Mouse (Mus musculus) forebrain, embryonic 15.5 days (tissue): ENCODE results near the gene Tgif1. TPM values are rescaled to one million over a fixed set of nuclear protein-coding genes. Genes with fewer than 3 reads are reported as not detected.
"Not testable (repeated sequence)": the region's sequence is repeated elsewhere in the genome, so short reads cannot be mapped to it uniquely, and the experiment has no call there.

Experiments
- ATAC-seq: fragments of 200-750 bp; cut with Nextera tagmentation; replicated peaks from 2 replicates; pipeline ENCODE4 v1.8.0; 2017; ENCODE audit warnings: mild to moderate bottlenecking, moderate TSS enrichment, moderate library complexity
- H3K27ac ChIP-seq: fragments of 300-500 bp; sonication (generic); replicated peaks from 2 replicates; pipeline ENCODE4 v1.5.1; 2015; ENCODE audit warnings: mild to moderate bottlenecking, inconsistent platforms
- H3K27me3 ChIP-seq: fragments of 300-500 bp; sonication (generic); 2 replicates; pipeline ENCODE4 v1.6.1; 2015; ENCODE audit warnings: inconsistent platforms
- H3K36me3 ChIP-seq: fragments of 300-500 bp; sonication (generic); 2 replicates; pipeline ENCODE4 v1.6.1; 2015; ENCODE audit warnings: mild to moderate bottlenecking, inconsistent platforms
- H3K4me1 ChIP-seq: fragments of 300-500 bp; sonication (generic); 2 replicates; pipeline ENCODE4 v1.6.1; 2015; ENCODE audit warnings: inconsistent platforms
- H3K4me2 ChIP-seq: fragments of 300-500 bp; sonication (generic); replicated peaks from 2 replicates; pipeline ENCODE4 v1.6.1; 2015; ENCODE audit warnings: mild to moderate bottlenecking, inconsistent platforms
- H3K4me3 ChIP-seq: fragments of 300-500 bp; sonication (generic); 2 replicates; pipeline ENCODE4 v1.5.1; 2015; ENCODE audit warnings: mild to moderate bottlenecking, inconsistent platforms
- H3K9ac ChIP-seq: fragments of 300-500 bp; sonication (generic); replicated peaks from 2 replicates; pipeline ENCODE4 v1.6.1; 2015; ENCODE audit warnings: mild to moderate bottlenecking, inconsistent platforms
- H3K9me3 ChIP-seq: fragments of 300-500 bp; sonication (generic); 2 replicates; pipeline ENCODE4 v1.6.1; 2016; ENCODE audit warnings: inconsistent platforms
- WGBS: fragments of 180-500 bp; shearing (Covaris S2); methylation state at CpG from one replicate; pipeline ENCODE4 v1.1.7; 2015; ENCODE audit warnings: mixed read lengths; 5-methylcytosine and 5-hydroxymethylcytosine counted together
- polyA plus RNA-seq: library from polyadenylated mRNA; unstranded; fragments of >200 nt; fragmentation: Nextera tagmentation; extraction: Ambion mirVana; gene quantifications from 2 replicates; pipeline ENCODE4 v1.2.1, GENCODE M21; 2015

The Tgif1 gene
- polyA plus RNA-seq, 1 experiment from 2014 or later: 12.4 TPM

DNA sequence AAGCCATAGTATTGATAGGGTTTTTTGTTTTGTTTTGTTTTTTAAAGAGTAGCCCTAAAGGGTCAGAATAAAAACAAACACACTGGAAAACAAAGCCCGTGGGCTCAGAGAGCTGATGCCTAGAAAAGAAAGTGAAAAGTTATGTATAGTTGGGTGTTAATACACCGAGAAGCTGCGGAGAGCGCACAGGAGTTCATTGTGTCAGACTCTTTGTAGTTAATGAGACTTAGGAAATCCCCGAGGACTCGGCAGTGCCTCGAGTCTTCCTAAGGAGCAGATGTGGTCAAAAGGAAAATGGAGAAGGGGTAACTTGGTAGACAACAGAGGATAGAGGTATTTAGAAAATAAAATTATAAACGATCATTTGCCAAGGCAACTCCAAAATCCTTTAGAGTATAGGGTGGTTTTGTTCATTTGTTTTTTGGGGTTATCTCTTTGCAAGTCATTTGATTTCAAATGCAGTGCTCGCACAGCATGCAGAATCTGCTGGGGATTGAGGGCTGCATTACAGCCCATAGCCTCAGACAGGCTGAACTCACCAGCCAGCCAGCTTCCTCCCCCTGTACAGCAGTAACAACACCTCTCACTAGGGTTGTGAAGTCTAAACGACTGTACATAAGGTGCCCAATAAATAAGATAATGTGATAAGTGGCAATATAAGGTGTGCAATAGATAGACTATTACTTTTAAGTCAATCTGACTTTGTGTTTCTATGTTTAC is 18.1 kb downstream of the Tgif1 start:
- WGBS: 2% methylated on average over 10 of the region's 10 CpGs
- Histone ChIP-seq H3K36me3 (no peaks in the 10 kb centered on the region), H3K4me3 (peak overlapping the region; percentile 47), H3K4me2 (peak overlapping the region; percentile 74), H3K9me3 (no peaks in the 10 kb centered on the region), H3K27me3 (peaks cover 4% of the 10 kb centered on the region; the same call in 1 of the 2 replicates), H3K27ac (no peak overlapping the region), H3K9ac (peak overlapping the region; percentile 34), H3K4me1 (peaks cover 10% of the 10 kb centered on the region)
- ATAC-seq: 0 out of 2 replicates have a peak, but pooled peaks have one; percentile 3

DNA sequence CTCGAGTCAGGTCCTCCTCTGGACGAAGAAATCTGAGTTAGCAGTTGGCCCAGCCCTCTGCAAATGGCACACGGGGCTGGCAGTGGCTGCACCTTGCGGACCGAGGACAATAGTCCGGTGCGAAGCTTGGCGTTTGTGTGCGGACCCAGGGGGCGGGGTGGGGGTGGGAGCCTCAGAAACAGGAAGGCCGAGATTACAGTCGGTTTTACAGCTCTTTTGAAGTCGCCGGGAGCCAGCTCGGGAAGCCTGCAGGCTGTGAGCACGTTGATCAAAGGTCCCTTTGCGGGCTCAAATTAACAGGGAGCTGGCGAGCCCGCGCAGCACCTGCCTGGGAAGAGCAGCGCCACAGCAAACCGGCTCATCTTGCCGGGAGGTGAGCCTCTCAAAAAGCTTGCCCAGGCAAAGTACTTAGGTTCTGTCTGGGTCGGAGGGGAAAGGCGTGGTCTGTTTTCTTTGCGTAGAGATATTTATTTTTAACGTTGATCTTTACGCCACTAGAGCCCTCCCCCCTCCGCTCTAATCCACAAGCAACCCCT is 18.8 kb downstream of the Tgif1 start:
- Histone ChIP-seq H3K9ac (peak overlapping the region; percentile 34), H3K4me1 (peaks cover 10% of the 10 kb centered on the region), H3K4me2 (peak overlapping the region; percentile 74), H3K9me3 (no peaks in the 10 kb centered on the region), H3K36me3 (no peaks in the 10 kb centered on the region), H3K27ac (no peak overlapping the region), H3K27me3 (peaks cover 4% of the 10 kb centered on the region; the same call in 1 of the 2 replicates), H3K4me3 (peak overlapping the region; percentile 47)
- under 1% methylated on average over 29 of the region's 29 CpGs for WGBS
- ATAC-seq: peak; percentile 59

DNA sequence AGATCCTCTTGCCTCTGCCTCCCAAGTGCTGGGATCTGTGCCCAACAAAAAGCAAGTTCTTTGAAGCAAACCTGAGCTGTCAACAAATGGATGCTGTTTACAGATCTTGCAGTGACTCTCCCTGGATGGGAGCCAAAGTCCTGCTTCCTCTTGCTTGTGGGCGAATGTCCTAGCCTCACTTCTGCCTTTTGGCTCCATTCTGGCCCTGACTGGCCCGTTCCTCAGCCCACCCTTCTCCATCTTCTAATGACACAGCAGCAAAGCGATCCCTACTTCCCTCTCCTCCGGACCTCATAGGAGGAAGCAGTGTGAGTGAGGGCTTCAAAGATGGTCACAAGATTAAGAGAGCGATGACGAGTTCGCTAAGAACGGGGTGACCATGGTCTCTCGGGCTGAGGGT is 20.8 kb downstream of the Tgif1 start:
- peaks cover 10% of the 10 kb centered on the region for H3K4me1 ChIP-seq
- 95% methylated on average over 9 of the region's 9 CpGs for WGBS
- no peaks in the 10 kb centered on the region for H3K36me3 ChIP-seq
- peaks cover 4% of the 10 kb centered on the region; the same call in 1 of the 2 replicates for H3K27me3 ChIP-seq
- H3K9me3 ChIP-seq: no peaks in the 10 kb centered on the region
- no peak overlapping the region for H3K4me2 ChIP-seq
- H3K27ac ChIP-seq: no peak overlapping the region
- no peak overlapping the region for H3K9ac ChIP-seq
- ATAC-seq: no peak
- no peak overlapping the region for H3K4me3 ChIP-seq

GRCm38 (mm10) chr17:70831591-70831990 is 21.8 kb downstream of the Tgif1 start:
- H3K27ac ChIP-seq: no peak overlapping the region
- no peak overlapping the region for H3K4me2 ChIP-seq
- H3K9ac ChIP-seq: no peak overlapping the region
- H3K4me1 ChIP-seq: peaks cover 10% of the 10 kb centered on the region
- 0 out of 2 replicates have a peak, but pooled peaks cover under 1% of the 10 kb centered on the region for H3K27me3 ChIP-seq
- no peaks in the 10 kb centered on the region for H3K36me3 ChIP-seq
- no peaks in the 10 kb centered on the region for H3K9me3 ChIP-seq
- 91% methylated on average over 4 of the region's 4 CpGs for WGBS
- H3K4me3 ChIP-seq: no peak overlapping the region
- ATAC-seq: no peak

GRCm38 (mm10) chr17:70829943-70830715 is 23.2 kb downstream of the Tgif1 start:
- H3K27me3 ChIP-seq: no peaks in the 10 kb centered on the region
- H3K27ac ChIP-seq: no peak overlapping the region
- peaks cover 6% of the 10 kb centered on the region for H3K4me1 ChIP-seq
- WGBS: 86% methylated on average over 23 of the region's 23 CpGs
- ATAC-seq: no peak
- no peaks in the 10 kb centered on the region for H3K36me3 ChIP-seq
- H3K4me2 ChIP-seq: no peak overlapping the region
- H3K9ac ChIP-seq: no peak overlapping the region
- H3K4me3 ChIP-seq: no peak overlapping the region
- no peaks in the 10 kb centered on the region for H3K9me3 ChIP-seq

GRCm38 (mm10) chr17:70829217-70829616 is 24.1 kb downstream of the Tgif1 start:
- 88% methylated on average over 6 of the region's 6 CpGs for WGBS
- ATAC-seq: no peak
- Histone ChIP-seq H3K36me3 (no peaks in the 10 kb centered on the region), H3K4me1 (peaks cover 1% of the 10 kb centered on the region; the same call in 1 of the 2 replicates), H3K9me3 (no peaks in the 10 kb centered on the region), H3K4me3 (no peak overlapping the region), H3K9ac (no peak overlapping the region), H3K27me3 (no peaks in the 10 kb centered on the region), H3K4me2 (no peak overlapping the region), H3K27ac (no peak overlapping the region)

DNA sequence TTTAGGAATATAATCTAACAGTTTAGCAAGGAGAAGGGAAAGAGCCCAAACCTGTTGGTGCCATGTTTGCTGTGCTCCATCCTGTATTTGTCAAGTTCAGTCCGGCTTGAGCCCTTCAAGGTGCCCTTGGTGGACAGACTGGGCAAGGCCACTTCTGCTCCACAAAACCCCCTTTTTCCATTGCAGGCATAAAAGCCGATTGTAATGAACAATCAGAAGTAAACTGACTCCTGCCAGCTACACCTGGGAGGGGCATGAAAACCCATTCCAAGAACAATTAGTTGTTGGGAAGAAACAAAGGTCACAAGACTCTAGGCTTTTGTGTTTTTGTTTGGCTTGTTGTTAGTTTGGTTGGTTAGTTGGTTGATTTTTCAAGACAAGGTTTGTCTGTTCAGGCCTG is 24.8 kb downstream of the Tgif1 start:
- WGBS: 77% methylated on average over 2 of the region's 2 CpGs
- Histone ChIP-seq H3K27me3 (no peaks in the 10 kb centered on the region), H3K36me3 (no peaks in the 10 kb centered on the region), H3K4me2 (no peak overlapping the region), H3K9me3 (no peaks in the 10 kb centered on the region), H3K4me3 (no peak overlapping the region), H3K27ac (no peak overlapping the region), H3K4me1 (no peaks in the 10 kb centered on the region), H3K9ac (no peak overlapping the region)
- ATAC-seq: no peak

- H3K4me2 ChIP-seq: no peak overlapping the region
- no peaks in the 10 kb centered on the region for H3K9me3 ChIP-seq
- ATAC-seq: no peak
- no peaks in the 10 kb centered on the region for H3K27me3 ChIP-seq
- H3K36me3 ChIP-seq: no peaks in the 10 kb centered on the region
- no peak overlapping the region for H3K27ac ChIP-seq
- H3K4me1 ChIP-seq: no peaks in the 10 kb centered on the region
- H3K4me3 ChIP-seq: no peak overlapping the region
- 65% methylated on average over 4 of the region's 4 CpGs for WGBS
- H3K9ac ChIP-seq: no peak overlapping the region
These were observed 25.2 kb downstream of the Tgif1 start for GRCm38 (mm10) chr17:70828180-70828528.

DNA sequence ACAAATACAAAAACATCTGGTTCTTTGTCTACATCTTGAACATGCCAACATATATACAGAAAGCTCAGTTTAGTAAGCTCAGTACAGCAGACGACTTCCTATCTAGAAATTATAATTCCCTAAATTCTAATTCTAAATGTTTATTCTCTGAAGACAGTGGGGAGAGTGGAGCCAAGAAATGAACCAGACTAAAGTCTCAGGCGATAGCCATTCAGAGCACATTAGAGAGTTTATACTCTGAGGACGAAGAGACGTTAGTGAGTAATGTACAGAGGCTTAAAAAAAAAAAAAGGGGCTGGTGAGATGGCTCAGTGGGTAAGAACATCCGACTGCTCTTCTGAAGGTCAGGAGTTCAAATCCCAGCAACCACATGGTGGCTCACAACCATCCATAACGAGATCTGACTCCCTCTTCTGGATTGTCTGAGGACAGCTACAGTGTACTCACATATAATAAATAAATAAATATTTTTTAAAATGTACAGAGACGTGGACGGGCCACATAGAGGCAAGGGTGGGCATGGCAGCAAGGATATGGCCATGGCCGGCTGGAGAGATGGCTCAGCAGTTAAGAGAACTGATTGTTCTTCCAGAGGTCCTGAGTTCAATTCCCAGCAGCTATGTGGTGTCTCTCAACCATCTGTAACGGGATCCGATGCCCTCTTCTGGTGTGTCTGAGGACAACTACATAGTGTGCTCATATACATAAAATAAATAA is 25.7 kb downstream of the Tgif1 start:
- WGBS: 87% methylated on average over 11 of the region's 11 CpGs
- not testable (repeated sequence) for ATAC-seq, H3K9ac ChIP-seq, H3K27me3 ChIP-seq, H3K4me1 ChIP-seq, H3K36me3 ChIP-seq, H3K27ac ChIP-seq, H3K4me2 ChIP-seq, H3K9me3 ChIP-seq, H3K4me3 ChIP-seq

DNA sequence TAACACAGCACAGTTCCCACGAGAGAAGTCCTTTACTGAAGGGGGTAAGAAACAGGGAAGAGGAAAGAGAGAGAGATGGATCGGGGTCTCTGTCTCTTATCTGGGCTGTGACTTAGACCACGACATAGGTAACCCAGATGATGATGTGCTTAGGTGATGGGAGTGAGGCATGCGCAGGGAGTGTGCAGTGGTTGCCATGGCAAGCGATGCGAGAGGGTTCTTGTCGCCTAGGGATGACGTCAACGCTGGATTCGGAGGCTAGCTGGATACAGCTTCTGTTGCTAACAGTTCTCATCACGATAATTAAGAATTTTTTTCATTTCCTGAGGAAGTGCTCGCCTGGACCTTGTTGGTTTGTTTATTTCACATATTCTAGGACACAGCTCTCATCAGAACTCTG is 27.1 kb downstream of the Tgif1 start:
- ATAC-seq: no peak
- 79% methylated on average over 12 of the region's 12 CpGs for WGBS

GRCm38 (mm10) chr17:70823083-70823482 is 30.3 kb downstream of the Tgif1 start:
- Histone ChIP-seq H3K9ac (no peak overlapping the region), H3K4me1 (peaks cover 3% of the 10 kb centered on the region), H3K4me2 (no peak overlapping the region), H3K27me3 (peaks cover 12% of the 10 kb centered on the region), H3K27ac (no peak overlapping the region), H3K4me3 (no peak overlapping the region), H3K9me3 (no peaks in the 10 kb centered on the region), H3K36me3 (no peaks in the 10 kb centered on the region)
- 85% methylated on average over 8 of the region's 8 CpGs for WGBS
- no peak for ATAC-seq

More for the DNA sequence above, 27.1 kb downstream of the Tgif1 start:
- H3K9ac ChIP-seq: no peak overlapping the region
- no peaks in the 10 kb centered on the region for H3K4me1 ChIP-seq
- H3K36me3 ChIP-seq: no peaks in the 10 kb centered on the region
- no peak overlapping the region for H3K27ac ChIP-seq
- no peak overlapping the region for H3K4me2 ChIP-seq
- no peaks in the 10 kb centered on the region for H3K9me3 ChIP-seq
- H3K27me3 ChIP-seq: no peaks in the 10 kb centered on the region
- no peak overlapping the region for H3K4me3 ChIP-seq
